Mouse (Mus musculus) adrenal gland, postnatal 14 days (tissue): Measurements from ENCODE around the gene Brox. TPM values are rescaled to one million over a fixed set of nuclear protein-coding genes. Genes with fewer than 3 reads are reported as not detected.
"Not testable (repeated sequence)": the region's sequence is repeated elsewhere in the genome, so short reads cannot be mapped to it uniquely, and the experiment has no call there.

ENCODE experiments used
- DNase-seq: peaks from one replicate; pipeline ENCODE4 v3.0.0; 2021; ENCODE audit warnings: mixed read lengths
- long read RNA-seq, 2 experiments: library from polyadenylated mRNA; stranded (forward); transcript quantifications; one replicate each; pipeline ENCODE4 v2.0.0; 2021
- total RNA-seq: library from RNA; stranded (reverse); gene quantifications from 2 replicates; pipeline ENCODE4 v1.2.3, GENCODE M21; 2021

Gene Brox
- 48.2 and 51.8 TPM in 2 replicates for total RNA-seq
- long read RNA-seq, experiment 1, transcript Brox-201 (14 exons, 3,430 nt): major isoform, 34 of 55 reads
- long read RNA-seq, experiment 1, transcript Brox-202 (14 exons, 3,413 nt): minor isoform, 5 of 55 reads
- long read RNA-seq, experiment 1, partial matches to known transcripts: 5 of 55 reads
- long read RNA-seq, experiment 1, other reads (novel, unspliced or antisense): 11 of 55 reads
- long read RNA-seq, experiment 2, transcript Brox-201 (14 exons, 3,430 nt): major isoform, 29 of 45 reads
- long read RNA-seq, experiment 2, transcript Brox-202 (14 exons, 3,413 nt): minor isoform, 8 of 45 reads
- long read RNA-seq, experiment 2, partial matches to known transcripts: 1 of 45 reads
- long read RNA-seq, experiment 2, other reads (novel, unspliced or antisense): 7 of 45 reads

- DNase-seq: peak; percentile 98
Measured at GRCm38 (mm10) chr1:183296877-183297383, at the start of gene Brox. Gene Brox, minus strand, starts transcription at chr1:183297269.

- no peak for DNase-seq
Measured at GRCm38 (mm10) chr1:183345817-183346195, 48.7 kb upstream of the Brox start.

- peak; percentile 95 for DNase-seq
Measured at GRCm38 (mm10) chr1:183344886-183345816, 48.1 kb upstream of the Brox start.

GRCm38 (mm10) chr1:183342902-183343301 is 45.8 kb upstream of the Brox start:
- not testable (repeated sequence) for DNase-seq

GRCm38 (mm10) chr1:183327171-183327570 is 30.1 kb upstream of the Brox start:
- DNase-seq: peak; percentile 31

- no peak for DNase-seq
Measured at GRCm38 (mm10) chr1:183324433-183324832, 27.4 kb upstream of the Brox start.

GRCm38 (mm10) chr1:183323923-183324322 is 26.9 kb upstream of the Brox start:
- DNase-seq: no peak

- DNase-seq: not testable (repeated sequence)
Measured at GRCm38 (mm10) chr1:183322496-183322895, 25.4 kb upstream of the Brox start.

- no peak for DNase-seq
Measured at GRCm38 (mm10) chr1:183320708-183321107, 23.6 kb upstream of the Brox start.

GRCm38 (mm10) chr1:183315783-183316182 is 18.7 kb upstream of the Brox start:
- DNase-seq: peak; percentile 17

GRCm38 (mm10) chr1:183312076-183312475 is 15.0 kb upstream of the Brox start:
- no peak for DNase-seq

- not testable (repeated sequence) for DNase-seq
Measured at GRCm38 (mm10) chr1:183309601-183310000, 12.5 kb upstream of the Brox start.

GRCm38 (mm10) chr1:183308476-183308875 is 11.4 kb upstream of the Brox start:
- DNase-seq: no peak

GRCm38 (mm10) chr1:183307555-183307954 is 10.5 kb upstream of the Brox start:
- no peak for DNase-seq

- peak; percentile 85 for DNase-seq
Measured at GRCm38 (mm10) chr1:183299161-183299560, 2.1 kb upstream of the Brox start.

GRCm38 (mm10) chr1:183297886-183298489 is 919 bp upstream of the Brox start:
- DNase-seq: peak; percentile 54

GRCm38 (mm10) chr1:183297473-183297885 is 410 bp upstream of the Brox start:
- no peak for DNase-seq

GRCm38 (mm10) chr1:183296465-183296864 is 604 bp downstream of the Brox start, which contains the start of gene Aida:
Gene Aida, plus strand, starts transcription at chr1:183296590.
- DNase-seq: peak; percentile 71

- no peak for DNase-seq
Measured at GRCm38 (mm10) chr1:183289576-183289975, 7.5 kb downstream of the Brox start.

GRCm38 (mm10) chr1:183288351-183288750 is 8.7 kb downstream of the Brox start:
- no peak for DNase-seq

GRCm38 (mm10) chr1:183275763-183276162 is 21.3 kb downstream of the Brox start:
- no peak for DNase-seq

- DNase-seq: no peak
Measured at GRCm38 (mm10) chr1:183274385-183274784, 22.7 kb downstream of the Brox start.
